Mouse (Mus musculus) MEL-GATA-1-ER (cell line): Measurements from ENCODE around the gene Tnpo2.

Experiments used
- DNase-seq: peaks from one replicate; pipeline ENCODE4 v3.0.0-alpha.2; 2012; ENCODE audit warnings: low read depth; ENCODE audit errors: extremely low read depth

Tnpo2 gene

GRCm38 (mm10) chr8:85036718-85037365, at the start of gene Tnpo2:
TSS of gene Tnpo2 (plus strand) at chr8:85036915.
- peak; percentile 98 for DNase-seq

GRCm38 (mm10) chr8:84987388-84987787, 49.3 kb upstream of the Tnpo2 start:
- no peak for DNase-seq

- DNase-seq: no peak
These were observed 48.8 kb upstream of the Tnpo2 start for GRCm38 (mm10) chr8:84987903-84988302.

- DNase-seq: no peak
These were observed 47.4 kb upstream of the Tnpo2 start for GRCm38 (mm10) chr8:84989311-84989731.

- no peak for DNase-seq
These were observed 46.9 kb upstream of the Tnpo2 start for GRCm38 (mm10) chr8:84989810-84990209.

- peak; percentile 97 for DNase-seq
These were observed 46.4 kb upstream of the Tnpo2 start, which contains the start of gene Hook2 for GRCm38 (mm10) chr8:84990349-84990748. TSS of gene Hook2 (plus strand) at chr8:84990603.

GRCm38 (mm10) chr8:84990836-84991235, 45.9 kb upstream of the Tnpo2 start:
- no peak for DNase-seq

GRCm38 (mm10) chr8:84994375-84994774, 42.3 kb upstream of the Tnpo2 start:
- no peak for DNase-seq

- no peak for DNase-seq
These were observed 41.0 kb upstream of the Tnpo2 start for GRCm38 (mm10) chr8:84995680-84996079.

GRCm38 (mm10) chr8:84996978-84997377, 39.7 kb upstream of the Tnpo2 start:
- DNase-seq: no peak

- DNase-seq: peak; percentile 89
These were observed 38.9 kb upstream of the Tnpo2 start for GRCm38 (mm10) chr8:84997649-84998295.

- no peak for DNase-seq
These were observed 29.0 kb upstream of the Tnpo2 start for GRCm38 (mm10) chr8:85007686-85008085.

- no peak for DNase-seq
These were observed 25.5 kb upstream of the Tnpo2 start for GRCm38 (mm10) chr8:85011242-85011641.

GRCm38 (mm10) chr8:85013230-85013840, 23.4 kb upstream of the Tnpo2 start:
- DNase-seq: no peak

GRCm38 (mm10) chr8:85014431-85014830, 22.3 kb upstream of the Tnpo2 start, which contains the start of gene Best2:
TSS of gene Best2 (minus strand) at chr8:85014531.
- no peak for DNase-seq

GRCm38 (mm10) chr8:85016724-85017123, 20.0 kb upstream of the Tnpo2 start:
- no peak for DNase-seq

- no peak for DNase-seq
These were observed 19.5 kb upstream of the Tnpo2 start for GRCm38 (mm10) chr8:85017209-85017608.

GRCm38 (mm10) chr8:85021514-85022055, 15.1 kb upstream of the Tnpo2 start:
- DNase-seq: no peak

- no peak for DNase-seq
These were observed 12.9 kb upstream of the Tnpo2 start for GRCm38 (mm10) chr8:85023846-85024245.

GRCm38 (mm10) chr8:85025098-85025932, 11.4 kb upstream of the Tnpo2 start, which contains the start of gene Asna1:
TSS of gene Asna1 (minus strand) at chr8:85025281.
- peak; percentile 99 for DNase-seq
